Mouse (Mus musculus): Measurements from ENCODE around the gene Snd1. TPM values are rescaled to one million over a fixed set of nuclear protein-coding genes. Genes with fewer than 3 reads are reported as not detected.
"Not testable (repeated sequence)": the region's sequence is repeated elsewhere in the genome, so short reads cannot be mapped to it uniquely, and the experiment has no call there.

Snd1 gene
- polyA plus RNA-seq, 1 experiment from 2014 or later, result 69.2 TPM

DNA sequence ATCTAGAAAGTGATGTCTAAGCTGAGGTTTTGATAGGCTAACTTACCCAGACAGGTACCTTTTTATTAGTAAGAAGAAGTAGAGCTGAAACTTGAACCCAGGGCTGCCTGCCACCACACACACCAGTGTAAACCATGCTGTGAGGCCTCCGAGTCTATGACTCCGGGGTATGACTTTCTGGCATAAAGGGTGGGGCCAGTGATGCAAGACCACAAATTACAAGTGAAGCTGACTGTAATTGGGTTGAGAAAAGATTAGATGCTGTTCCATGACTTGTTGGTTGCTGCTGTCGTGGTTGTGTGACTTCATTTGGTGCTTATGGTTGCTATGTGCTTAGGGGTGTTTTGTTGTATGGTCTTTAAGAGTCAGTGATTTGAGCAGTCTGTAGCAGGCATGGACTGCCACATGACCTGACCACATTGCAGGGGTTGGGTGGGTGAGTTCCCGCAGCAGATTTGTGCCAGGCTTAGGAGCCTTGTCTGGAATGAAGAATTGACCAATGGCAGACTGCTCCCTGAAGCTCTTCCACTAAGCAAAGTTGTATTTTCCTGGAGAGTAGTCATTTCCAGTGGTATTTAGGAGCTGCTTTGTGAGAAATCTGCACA is 7.9 kb downstream of the Snd1 start:
- no peak for DNase-seq (ENCODE audit: low spot score)

DNA sequence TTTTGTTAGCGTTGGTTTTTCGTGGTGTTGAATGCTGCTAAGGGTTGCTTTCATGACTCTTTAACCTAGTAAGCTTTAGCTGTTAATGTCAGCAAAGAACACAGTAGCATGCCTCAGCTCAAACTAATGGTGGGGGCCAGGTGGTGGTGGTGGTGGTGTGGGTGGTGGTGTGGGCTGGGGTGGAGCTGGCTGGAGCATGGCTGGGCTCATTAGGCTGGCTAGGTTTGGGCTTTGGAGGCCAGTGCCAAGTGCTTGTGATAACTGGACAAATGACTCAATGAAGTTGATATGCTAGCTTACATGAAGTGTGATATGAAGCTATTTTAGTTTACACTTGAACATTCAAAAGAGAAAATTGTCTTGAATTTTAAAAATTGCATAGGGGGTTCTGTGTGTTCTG is 11.1 kb downstream of the Snd1 start:
- DNase-seq (ENCODE audit: low spot score), result no peak

DNA sequence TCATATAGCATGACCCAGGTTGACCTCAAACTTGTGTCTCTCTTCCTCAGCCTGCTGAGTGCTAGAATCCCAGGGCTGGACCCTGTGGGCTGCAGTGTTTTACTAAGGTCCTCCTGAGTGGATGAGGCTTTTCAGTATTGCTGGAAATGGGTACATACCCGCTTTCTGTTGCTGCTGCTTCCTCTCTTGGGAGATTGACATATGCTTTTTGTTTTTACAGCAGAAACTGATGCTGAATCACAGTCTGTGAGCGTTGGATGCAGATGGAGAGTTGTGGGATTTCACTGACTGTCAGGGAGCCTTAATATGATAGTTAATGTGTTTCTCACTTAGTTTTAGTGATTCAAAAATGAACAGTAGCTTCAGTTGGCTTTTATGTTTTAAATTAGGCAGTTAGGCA is 11.5 kb downstream of the Snd1 start:
- no peak for DNase-seq (ENCODE audit: low spot score)

DNA sequence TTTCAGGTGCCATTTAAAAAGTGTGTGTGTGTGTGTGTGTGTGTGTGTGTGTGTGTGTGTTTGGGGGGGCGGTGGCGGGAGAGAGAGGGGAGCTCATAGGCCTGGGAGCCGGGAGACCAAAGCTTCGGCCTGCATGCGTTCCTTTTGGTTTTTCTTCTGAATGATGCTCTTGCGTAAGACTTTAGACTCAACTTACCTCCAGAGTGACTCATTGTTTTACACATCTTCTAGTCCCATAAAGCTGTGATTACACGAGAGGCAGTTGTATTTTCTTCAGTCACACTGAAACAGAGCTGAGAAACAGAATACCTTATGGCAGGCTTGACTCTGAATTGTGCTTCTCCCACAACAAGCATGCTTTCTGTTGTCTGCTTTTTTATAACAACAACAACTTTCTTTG is 12.0 kb downstream of the Snd1 start:
- no peak for DNase-seq (ENCODE audit: low spot score)

DNA sequence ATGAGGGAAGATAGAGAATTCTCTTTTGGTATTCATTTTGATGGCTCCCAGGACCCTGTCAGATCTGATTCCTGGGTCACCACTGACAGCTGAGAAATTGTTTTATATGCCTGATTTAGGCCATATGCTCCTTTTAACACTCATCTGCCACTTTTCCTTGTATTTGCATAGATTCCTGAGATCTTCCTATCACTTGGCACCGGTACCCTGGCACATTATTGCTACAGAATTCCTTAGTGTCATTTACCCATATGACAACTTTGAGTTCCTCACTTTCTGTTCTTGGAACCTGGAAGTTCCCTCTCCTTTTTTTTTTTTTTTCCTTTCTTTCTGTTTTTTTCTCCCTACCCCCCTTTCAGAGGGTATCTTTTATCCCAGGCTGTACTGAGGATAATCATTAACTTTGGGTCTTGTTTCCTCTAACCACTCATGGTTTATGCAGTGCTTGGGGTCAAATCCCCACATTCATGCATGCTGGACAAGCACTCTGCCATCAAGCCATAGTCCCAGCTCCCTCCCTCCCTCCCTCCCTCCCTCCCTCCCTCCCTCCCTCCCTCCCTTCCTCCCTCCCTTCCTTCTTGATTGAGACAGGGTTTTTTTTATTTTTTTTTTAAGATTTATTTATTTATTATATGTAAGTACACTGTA is 13.4 kb downstream of the Snd1 start:
- no peak for DNase-seq (ENCODE audit: low spot score)

DNA sequence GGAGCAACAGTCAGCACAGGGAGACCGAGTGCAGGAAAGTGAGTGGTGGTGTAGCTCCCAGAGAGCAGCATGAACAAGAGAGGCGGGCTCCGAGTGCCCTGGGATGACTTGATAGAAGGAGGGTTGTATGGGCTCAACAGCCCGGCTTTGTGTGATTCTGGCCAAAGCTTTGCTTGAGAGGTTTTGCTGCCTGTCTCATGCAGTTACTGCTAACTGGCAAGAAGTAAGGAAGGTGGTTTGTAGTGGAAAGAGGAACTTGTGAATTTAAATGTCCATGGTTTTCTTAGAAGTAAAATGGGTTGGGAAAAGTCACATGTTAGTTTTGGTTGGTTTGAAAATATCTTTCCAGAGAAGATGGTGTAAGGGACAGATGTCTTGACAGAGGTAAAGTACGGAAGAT is 15.7 kb downstream of the Snd1 start:
- no peak for DNase-seq (ENCODE audit: low spot score)

DNA sequence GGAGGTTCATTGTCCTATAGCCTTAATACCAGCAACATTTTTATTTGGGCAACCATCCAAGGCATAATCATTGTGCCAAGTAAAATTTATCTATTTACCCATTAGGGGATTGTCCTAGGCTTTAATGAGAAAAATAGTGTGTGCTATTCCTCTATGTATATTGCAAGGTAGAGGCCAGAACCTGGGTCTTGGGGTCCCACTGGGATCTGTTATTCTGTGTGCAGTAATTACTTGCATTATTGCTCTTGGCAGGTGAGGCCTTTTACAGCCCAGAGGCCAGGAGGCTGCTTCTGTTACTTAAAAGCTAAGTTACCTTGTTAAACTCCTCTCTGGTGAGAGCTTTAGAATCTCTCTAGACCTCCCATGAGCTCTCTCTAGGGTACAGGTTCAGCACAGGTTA is 16.3 kb downstream of the Snd1 start:
- DNase-seq (ENCODE audit: low spot score), result no peak

DNA sequence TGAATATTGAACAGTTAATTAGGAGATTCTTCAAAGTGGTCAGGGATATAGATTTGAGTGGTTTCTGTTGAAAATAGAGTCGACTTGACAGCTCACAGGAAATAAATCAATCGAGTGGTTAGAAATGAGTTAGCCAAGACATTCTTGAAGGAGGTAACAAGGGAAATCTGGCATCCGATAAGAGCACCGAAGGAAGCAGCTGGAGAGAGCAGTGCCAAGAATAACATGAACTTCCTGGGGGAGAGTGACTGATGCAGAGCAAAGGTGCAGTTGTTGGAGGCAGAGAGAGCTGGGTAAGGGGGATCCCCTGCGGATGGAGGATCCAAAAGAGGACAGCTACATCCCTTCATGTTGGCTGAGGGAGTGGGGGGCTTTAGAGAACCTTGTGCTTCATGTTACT is 22.9 kb downstream of the Snd1 start:
- DNase-seq (ENCODE audit: low spot score), result no peak

DNA sequence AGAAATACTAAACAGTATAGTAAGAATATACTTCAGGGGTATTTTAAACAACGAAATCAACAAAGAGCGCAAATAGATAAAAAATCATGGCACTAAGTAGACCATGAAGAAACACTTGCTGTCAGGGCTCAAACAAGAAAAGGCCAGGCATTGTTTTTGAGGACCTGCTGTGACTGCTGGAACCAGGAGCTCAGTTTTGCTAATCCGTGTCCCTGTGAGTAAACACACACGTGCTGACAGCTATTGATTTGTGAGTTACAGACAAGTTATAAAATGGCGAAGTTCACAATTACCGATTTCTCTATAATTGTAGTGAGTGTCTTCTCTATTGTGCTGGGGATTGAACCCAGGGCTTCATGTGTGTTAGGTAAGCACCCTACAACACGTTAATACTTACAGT is 27.6 kb downstream of the Snd1 start:
- DNase-seq (ENCODE audit: low spot score), result no peak

DNA sequence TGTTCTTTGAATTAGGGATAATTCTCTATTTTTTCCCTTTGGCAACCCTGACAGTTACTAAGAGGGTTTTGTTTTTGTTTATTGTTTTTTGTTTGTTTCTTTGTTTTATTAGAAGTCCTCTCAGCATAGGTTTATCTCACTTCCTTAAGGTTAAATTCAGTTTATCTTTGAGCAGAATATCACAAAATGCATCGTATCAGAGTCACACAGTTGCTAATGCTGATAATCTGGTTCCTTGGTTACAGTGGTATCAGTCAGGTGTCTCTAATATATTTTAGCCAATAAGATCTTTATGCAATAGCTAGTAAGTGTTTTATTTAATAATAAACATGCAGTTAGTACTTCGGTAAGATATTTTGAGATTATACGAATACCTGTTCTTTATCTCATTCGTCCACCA is 28.2 kb downstream of the Snd1 start:
- DNase-seq (ENCODE audit: low spot score), result no peak

DNA sequence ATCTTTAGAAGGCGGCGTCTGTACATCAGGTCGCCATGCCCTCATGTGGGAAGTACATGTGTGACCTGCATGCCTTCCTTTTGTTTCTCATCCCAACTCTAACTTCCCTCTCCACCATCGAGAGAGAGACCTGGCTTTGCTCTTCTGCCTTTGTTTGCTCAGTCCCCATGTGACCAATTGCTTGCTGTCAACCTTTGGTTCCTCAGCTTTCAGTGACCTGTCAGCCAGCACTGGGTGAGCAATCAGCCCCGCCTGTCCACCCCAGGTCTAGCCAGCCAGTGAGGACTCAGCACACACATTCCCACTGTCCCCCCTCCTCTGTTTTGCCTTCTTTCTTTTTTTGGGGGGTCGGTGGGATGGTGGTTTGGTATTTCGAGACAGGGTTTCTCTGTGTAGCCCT is 29.7 kb downstream of the Snd1 start:
- no peak for DNase-seq (ENCODE audit: low spot score)

DNA sequence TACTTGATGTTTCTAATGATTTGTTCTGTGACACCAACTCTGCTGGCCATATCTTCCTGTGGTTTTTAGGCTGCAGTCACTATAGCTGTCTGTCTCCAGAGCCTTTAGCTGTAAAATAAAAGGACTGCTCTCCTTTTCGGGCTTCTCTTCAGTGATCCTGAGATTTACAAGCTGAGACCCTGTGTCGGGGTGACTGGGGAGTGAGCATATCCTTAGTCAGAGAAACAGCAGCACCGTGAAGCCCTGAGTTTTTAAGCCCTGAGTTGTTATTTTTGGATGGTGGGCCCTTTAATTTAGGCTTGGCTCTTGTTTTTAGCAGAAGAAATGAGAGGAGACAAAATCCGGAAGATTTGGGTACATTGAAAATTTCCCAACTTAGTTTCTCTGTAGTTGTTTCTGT is 32.8 kb downstream of the Snd1 start:
- DNase-seq (ENCODE audit: low spot score), result no peak

DNA sequence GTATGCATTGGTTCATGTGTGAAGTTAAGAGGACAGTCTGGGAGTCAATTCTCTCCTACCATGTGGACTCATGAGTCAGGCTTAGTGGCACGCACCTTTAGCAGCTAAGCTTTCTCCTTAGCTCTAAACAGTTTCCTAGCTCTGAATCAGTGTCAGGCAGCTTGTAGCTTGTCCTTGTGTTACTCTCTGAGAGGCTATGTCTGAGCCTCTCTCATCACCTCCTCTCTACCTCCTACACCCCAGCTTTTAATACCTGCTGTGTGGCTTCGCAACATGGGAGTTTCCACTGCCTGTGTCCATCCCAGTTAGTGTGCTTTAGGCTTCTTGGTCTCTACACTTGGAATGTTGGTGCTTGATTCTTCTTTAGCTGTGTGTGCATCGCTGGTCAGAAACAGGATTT is 39.3 kb downstream of the Snd1 start:
- no peak for DNase-seq (ENCODE audit: low spot score)

DNA sequence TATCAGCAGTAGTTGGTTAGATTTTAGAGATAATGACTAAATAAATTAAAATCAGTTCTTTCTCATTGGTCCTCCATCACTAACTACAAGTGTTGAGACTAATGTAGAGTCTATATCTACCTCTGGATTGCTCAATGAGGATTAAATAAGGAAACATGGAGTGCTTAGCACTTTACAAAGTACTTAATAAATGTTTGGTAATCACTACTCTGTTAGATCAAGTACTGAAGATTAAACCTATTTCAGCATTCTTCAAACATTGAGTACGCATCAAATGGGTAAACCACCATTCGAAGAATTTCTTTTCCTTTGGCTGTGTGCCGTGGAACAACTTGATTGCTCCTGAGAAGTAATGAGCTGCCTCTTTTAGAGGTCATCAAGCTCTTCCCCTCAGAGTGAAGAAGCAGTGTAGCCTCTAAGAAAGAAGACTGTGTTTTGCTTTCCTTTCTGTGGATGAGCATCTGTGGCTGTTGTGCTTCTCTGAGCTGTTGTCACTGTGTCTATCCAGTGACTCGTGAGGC is 40.0 kb downstream of the Snd1 start:
- no peak for DNase-seq (ENCODE audit: low spot score)

DNA sequence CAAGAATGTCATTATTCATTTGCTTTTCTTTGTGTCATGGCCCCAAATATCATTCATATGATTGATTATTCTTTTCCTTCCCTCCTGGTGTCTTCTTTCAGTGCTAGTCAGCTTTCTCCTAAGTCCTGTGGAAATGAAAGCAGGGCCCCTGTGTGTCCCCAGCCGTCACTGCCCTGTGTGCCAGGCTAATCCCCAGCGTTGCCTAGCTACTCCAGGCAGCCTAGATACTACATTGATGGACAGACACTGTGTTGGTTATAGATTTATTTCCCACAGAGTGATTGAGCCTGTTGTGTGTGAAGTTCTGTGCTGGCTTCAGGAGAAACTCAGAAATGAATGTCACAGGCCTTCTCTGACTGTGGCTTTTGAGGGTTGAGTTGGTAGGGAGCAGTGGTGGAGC is 41.7 kb downstream of the Snd1 start:
- no peak for DNase-seq (ENCODE audit: low spot score)

DNA sequence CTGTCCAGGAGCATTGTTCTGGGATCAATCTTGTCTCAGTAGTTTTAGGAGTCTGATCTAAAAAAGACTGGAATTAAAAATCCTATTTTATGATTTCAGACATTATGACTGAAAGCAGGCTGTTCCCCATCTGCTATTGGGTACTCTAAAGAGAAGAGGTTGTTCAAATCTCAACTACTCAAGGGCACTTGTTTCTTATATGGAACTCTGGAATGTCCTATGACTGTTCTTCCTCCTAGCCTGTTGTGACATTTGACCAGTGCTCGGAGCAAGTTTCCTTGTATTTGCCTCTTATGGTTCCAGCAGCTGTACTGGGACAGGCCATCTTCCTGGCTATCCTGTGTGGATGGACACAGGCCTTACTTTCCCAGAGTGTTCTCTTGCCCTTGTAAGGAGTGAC is 42.1 kb downstream of the Snd1 start:
- no peak for DNase-seq (ENCODE audit: low spot score)

DNA sequence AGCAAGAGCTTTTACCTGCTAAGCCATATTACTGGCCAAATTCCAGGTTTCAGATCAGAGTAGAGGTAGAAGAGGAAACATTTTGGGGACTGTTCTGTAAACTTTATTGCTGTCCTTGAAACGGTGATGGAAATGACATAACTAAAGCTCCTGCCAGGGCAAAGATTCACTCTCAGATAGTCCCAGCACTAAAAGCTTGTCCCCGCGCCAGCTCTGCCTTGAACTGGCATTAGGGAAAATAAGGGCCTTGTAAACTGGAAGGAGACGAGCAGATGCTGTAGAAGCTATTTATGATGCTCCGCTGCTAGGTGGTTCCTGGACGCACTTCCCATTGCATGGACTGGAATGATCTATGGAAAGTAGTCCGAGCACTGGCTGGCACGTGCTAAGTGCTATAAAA is 44.5 kb downstream of the Snd1 start:
- DNase-seq (ENCODE audit: low spot score), result no peak

DNA sequence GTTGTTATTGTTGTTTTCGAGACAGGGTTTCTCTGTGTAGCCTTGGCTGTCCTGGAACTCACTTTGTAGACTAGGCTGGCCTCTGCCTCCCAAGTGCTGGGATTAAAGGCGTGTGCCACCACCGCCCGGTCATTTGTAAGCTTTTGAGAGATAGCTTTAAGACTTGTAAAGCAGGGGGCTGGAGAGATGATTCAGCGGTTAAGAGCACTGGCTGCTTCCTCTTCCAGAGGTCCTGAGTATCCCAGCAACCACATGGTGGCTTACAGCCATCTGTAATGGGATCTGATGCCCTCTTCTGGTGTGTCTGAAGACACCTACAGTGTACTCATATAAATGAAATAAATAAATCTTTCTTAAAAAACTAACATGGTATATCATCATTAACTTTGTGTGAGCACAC is 45.8 kb downstream of the Snd1 start:
- DNase-seq (ENCODE audit: low spot score), result not testable (repeated sequence)

DNA sequence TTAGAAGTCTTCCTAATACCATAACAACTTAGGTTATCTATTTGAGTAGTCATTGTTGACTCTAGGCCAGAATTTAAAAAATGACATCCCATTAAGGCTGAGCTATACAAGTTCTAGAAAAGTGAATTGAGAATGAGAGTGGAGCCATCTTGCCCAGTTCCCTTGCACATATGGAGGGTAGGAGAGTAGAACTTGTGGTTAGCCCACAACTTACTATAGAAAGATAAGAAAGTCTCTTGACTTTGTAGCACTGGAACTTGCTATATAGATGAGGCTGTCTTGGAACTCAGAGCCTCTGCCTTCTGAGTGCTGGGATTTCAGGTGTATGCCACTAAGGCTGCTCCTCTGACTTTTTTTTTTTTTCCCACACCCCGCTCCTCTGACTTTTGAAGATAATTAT is 46.5 kb downstream of the Snd1 start:
- no peak for DNase-seq (ENCODE audit: low spot score)

DNA sequence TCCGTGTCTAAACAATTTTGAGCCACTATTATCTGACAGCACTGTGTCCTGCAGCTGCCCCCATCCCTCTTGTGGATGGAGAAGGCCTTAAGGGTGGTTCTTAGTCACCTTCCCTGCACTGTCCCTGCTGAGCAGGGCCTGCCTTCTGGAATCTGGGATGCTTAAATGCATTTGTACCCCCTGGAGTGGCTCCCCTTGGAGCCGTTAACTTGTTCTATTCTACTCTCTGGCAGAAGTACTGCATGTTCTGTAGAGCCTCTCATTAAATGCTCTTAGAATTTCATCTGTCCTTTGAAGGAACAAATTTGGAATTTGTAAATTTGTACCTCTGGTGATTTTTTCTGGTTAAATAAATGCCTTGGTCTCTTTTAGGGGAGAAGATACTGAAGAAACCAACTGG is 50.6 kb downstream of the Snd1 start:
- DNase-seq (ENCODE audit: low spot score), result no peak

DNA sequence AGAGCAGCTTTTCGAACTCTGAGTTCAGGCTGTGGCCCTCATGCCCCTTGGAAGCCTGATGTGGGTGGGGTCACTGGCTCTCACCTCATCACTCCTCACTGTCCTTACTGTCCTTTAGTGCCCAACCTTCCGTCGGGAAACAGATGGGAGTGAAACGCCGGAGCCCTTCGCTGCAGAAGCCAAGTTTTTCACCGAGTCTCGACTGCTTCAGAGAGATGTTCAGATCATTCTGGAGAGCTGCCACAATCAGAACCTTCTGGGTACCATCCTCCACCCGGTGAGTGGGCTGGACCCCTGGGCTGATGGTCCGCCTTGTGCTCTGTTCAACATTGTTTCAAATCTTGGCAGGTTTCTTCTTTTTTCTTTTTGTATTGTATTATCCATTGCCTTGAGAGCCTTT is 52.5 kb downstream of the Snd1 start:
- DNase-seq (ENCODE audit: low spot score), result no peak

DNA sequence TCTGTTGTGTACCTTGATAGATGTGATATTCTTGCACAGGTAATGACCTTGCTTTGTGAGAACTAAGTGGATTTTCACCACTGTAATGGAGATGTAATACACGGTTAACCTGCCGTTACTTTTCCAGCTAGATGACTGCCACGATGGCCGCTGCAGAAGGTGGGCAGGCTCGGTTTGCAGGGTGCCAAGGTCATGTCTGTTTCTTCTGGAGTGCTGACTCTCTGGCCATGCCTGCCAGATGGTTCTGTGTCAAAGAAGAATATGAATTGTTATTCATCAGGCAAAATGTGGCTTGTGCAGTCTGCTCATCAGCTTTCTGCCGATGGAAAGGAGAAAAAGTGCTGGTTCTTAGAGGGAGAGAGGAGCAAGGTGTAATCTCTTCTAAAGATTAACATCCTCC is 53.3 kb downstream of the Snd1 start:
- DNase-seq (ENCODE audit: low spot score), result no peak

DNA sequence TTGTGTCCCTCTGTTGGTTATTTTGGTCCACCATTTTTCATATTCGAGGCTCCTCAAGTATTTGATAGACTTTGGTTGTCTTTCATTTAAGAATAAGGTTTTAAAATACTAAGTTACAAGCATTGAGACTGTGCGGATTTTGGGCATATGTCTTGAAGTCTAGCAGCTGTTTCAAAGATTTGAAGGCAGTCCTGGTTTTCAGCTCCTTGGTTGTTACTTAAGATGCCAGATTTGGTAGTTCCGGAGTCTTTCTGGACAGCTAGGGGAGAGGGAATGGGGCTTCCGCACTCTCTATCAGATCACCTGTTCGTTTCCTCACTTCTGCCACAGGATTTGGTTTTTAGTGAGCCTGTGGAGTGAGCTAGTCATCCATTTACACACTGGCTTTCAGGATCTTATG is 61.5 kb downstream of the Snd1 start:
- no peak for DNase-seq (ENCODE audit: low spot score)
